Mouse (Mus musculus) cerebellum, adult 2 months (tissue): ENCODE data around the gene Nnat.

Source experiments
- CTCF ChIP-seq: fragments of 200-500 bp; IDR thresholded peaks from 2 replicates; pipeline ENCODE4 v1.5.1; 2011; ENCODE audit warnings: low read depth, mild to moderate bottlenecking, control low read depth, low read length, moderate library complexity, borderline replicate concordance; ENCODE audit not compliant: insufficient read depth
- POLR2A ChIP-seq: fragments of 200-500 bp; IDR thresholded peaks from 2 replicates; pipeline ENCODE4 v1.6.1; 2011; ENCODE audit warnings: low read length, control low read depth, borderline replicate concordance; ENCODE audit not compliant: insufficient read depth

DNA sequence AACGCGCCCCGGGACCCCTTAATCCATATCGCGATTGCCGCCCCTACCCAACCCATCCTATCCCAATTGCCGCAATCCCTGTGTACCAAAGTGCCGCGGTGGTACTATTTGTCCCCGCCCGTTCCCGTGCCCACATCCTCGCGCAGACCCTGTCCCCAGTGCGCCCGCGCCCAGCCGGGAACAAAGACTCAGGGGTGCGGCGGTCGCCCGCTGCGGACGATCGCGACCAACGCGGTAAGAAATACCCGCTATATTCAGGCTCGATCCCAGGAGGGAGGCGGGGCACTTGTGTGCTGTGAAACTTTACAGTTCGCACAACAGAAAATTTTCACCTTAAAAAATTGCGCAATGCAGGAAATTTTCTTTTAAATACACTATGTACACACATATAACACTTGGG, 424 bp downstream of the Nnat start:
- TF ChIP-seq POLR2A, result no peak
- TF ChIP-seq CTCF, result no peak
